Mouse (Mus musculus) lung, adult 2 months (tissue): ENCODE results near the gene Mipol1. TPM values are rescaled to one million over a fixed set of nuclear protein-coding genes. Genes with fewer than 3 reads are reported as not detected.

ENCODE experiments used
- DNase-seq: peaks from one replicate; pipeline ENCODE4 v3.0.0; 2022
- H3K4me1 ChIP-seq: fragments of 200-500 bp; 2 replicates; pipeline ENCODE4 v1.6.1; 2011; ENCODE audit warnings: low read length; ENCODE audit not compliant: control insufficient read depth, insufficient read depth
- H3K4me3 ChIP-seq: fragments of 200-500 bp; replicated peaks from 2 replicates; pipeline ENCODE3; 2011; ENCODE audit warnings: low read depth, mild to moderate bottlenecking, control low read depth, low read length; ENCODE audit errors: extremely low read depth
- CTCF ChIP-seq: fragments of 200-500 bp; IDR thresholded peaks from 2 replicates; pipeline ENCODE4 v1.5.1; 2011; ENCODE audit warnings: mild to moderate bottlenecking, low read length, control low read depth; ENCODE audit not compliant: insufficient read depth
- POLR2A ChIP-seq: fragments of 200-500 bp; IDR thresholded peaks from 2 replicates; pipeline ENCODE4 v1.6.1; 2011; ENCODE audit warnings: low read depth, mild to moderate bottlenecking, control low read depth, low read length, borderline replicate concordance; ENCODE audit errors: extremely low read depth
- whole genome bisulfite sequencing: fragments of 180-500 bp; shearing (Covaris S2); methylation state at CpG from one replicate; pipeline ENCODE4 v1.1.7; 2018; 5-methylcytosine and 5-hydroxymethylcytosine counted together
- polyA plus RNA-seq: library from polyadenylated mRNA; depleted of rRNA; stranded (reverse); fragments of >200 nt; gene quantifications from 2 replicates; pipeline ENCODE4 v1.2.3, GENCODE M21; 2012

Mipol1 gene
- polyA plus RNA-seq, 1 experiment, result 1.9 TPM

- TF ChIP-seq CTCF (no peak), POLR2A (no peak)
- peaks cover 3% of the 10 kb centered on the region for H3K4me1 ChIP-seq
- no peak for DNase-seq
- 47% methylated on average over 14 of the region's 14 CpGs for WGBS
- peak overlapping the region; percentile 44 for H3K4me3 ChIP-seq
Measured at GRCm38 (mm10) chr12:57231085-57231875, 1.1 kb downstream of the Mipol1 start.

GRCm38 (mm10) chr12:57233386-57233785, 3.2 kb downstream of the Mipol1 start:
- TF ChIP-seq CTCF (no peak), POLR2A (no peak)
- Histone ChIP-seq H3K4me3 (no peak overlapping the region), H3K4me1 (peaks cover 3% of the 10 kb centered on the region)
- no peak for DNase-seq
- WGBS, result 73% methylated on average over 5 of the region's 5 CpGs

GRCm38 (mm10) chr12:57243671-57244495, 13.7 kb downstream of the Mipol1 start:
- TF ChIP-seq CTCF (no peak), POLR2A (no peak)
- WGBS, result 83% methylated on average over 5 of the region's 5 CpGs
- no peak for DNase-seq
- Histone ChIP-seq H3K4me3 (no peak overlapping the region), H3K4me1 (no peaks in the 10 kb centered on the region; the same call in 1 of the 2 replicates)

GRCm38 (mm10) chr12:57258572-57258971, 28.3 kb downstream of the Mipol1 start:
- TF ChIP-seq POLR2A, result no peak
- peak; percentile 13; the same call in 1 of the 2 replicates for TF ChIP-seq CTCF
- Histone ChIP-seq H3K4me1 (no peaks in the 10 kb centered on the region), H3K4me3 (no peak overlapping the region)
- 39% methylated on average over 2 of the region's 2 CpGs for WGBS
- no peak for DNase-seq

GRCm38 (mm10) chr12:57275456-57275855, 45.2 kb downstream of the Mipol1 start:
- H3K4me3 ChIP-seq, result no peak overlapping the region
- 29% methylated on average over 1 of the region's 1 CpGs for whole genome bisulfite sequencing
- TF ChIP-seq POLR2A, result no peak
- TF ChIP-seq CTCF, result no peak
- DNase-seq, result no peak
- H3K4me1 ChIP-seq, result no peaks in the 10 kb centered on the region

GRCm38 (mm10) chr12:57281155-57282114, 51.2 kb downstream of the Mipol1 start:
- no peak for DNase-seq
- Histone ChIP-seq H3K4me3 (no peak overlapping the region), H3K4me1 (no peaks in the 10 kb centered on the region)
- 52% methylated on average over 3 of the region's 3 CpGs for WGBS
- no peak for TF ChIP-seq CTCF
- no peak for TF ChIP-seq POLR2A

GRCm38 (mm10) chr12:57285303-57286059, 55.3 kb downstream of the Mipol1 start:
- TF ChIP-seq POLR2A (no peak), CTCF (no peak)
- Histone ChIP-seq H3K4me3 (no peak overlapping the region), H3K4me1 (no peaks in the 10 kb centered on the region)
- WGBS, result 66% methylated on average over 5 of the region's 5 CpGs
- DNase-seq, result no peak

GRCm38 (mm10) chr12:57307337-57307736, 77.1 kb downstream of the Mipol1 start:
- Histone ChIP-seq H3K4me1 (no peaks in the 10 kb centered on the region), H3K4me3 (no peak overlapping the region)
- DNase-seq, result no peak
- 88% methylated on average over 4 of the region's 4 CpGs for WGBS
- TF ChIP-seq POLR2A, result no peak

- Histone ChIP-seq H3K4me3 (no peak overlapping the region), H3K4me1 (no peaks in the 10 kb centered on the region)
- WGBS, result 86% methylated on average over 1 of the region's 1 CpGs
- no peak for DNase-seq
- TF ChIP-seq POLR2A (no peak), CTCF (no peak)
Measured at GRCm38 (mm10) chr12:57307748-57308147, 77.5 kb downstream of the Mipol1 start.

- DNase-seq, result no peak
- WGBS, result 65% methylated on average over 1 of the region's 1 CpGs
- H3K4me1 ChIP-seq, result no peaks in the 10 kb centered on the region
- TF ChIP-seq POLR2A, result no peak
- no peak for TF ChIP-seq CTCF
- H3K4me3 ChIP-seq, result no peak overlapping the region
Measured at GRCm38 (mm10) chr12:57339053-57339452, 108.8 kb downstream of the Mipol1 start.
